Mouse (Mus musculus) kidney, adult 2 months (tissue): ENCODE data around the gene Srcin1.

Experiments
- CTCF ChIP-seq: fragments of 200-500 bp; conservative IDR thresholded peaks from 2 replicates; pipeline ENCODE4 v1.5.1; 2011; ENCODE audit warnings: low read depth, mild to moderate bottlenecking, control low read depth, low read length, moderate library complexity, mixed read lengths; ENCODE audit not compliant: insufficient read depth, insufficient read length
- POLR2A ChIP-seq: fragments of 200-500 bp; IDR thresholded peaks from one replicate; pipeline ENCODE4 v1.6.1; 2011; ENCODE audit warnings: low read depth, low read length, control low read depth

DNA sequence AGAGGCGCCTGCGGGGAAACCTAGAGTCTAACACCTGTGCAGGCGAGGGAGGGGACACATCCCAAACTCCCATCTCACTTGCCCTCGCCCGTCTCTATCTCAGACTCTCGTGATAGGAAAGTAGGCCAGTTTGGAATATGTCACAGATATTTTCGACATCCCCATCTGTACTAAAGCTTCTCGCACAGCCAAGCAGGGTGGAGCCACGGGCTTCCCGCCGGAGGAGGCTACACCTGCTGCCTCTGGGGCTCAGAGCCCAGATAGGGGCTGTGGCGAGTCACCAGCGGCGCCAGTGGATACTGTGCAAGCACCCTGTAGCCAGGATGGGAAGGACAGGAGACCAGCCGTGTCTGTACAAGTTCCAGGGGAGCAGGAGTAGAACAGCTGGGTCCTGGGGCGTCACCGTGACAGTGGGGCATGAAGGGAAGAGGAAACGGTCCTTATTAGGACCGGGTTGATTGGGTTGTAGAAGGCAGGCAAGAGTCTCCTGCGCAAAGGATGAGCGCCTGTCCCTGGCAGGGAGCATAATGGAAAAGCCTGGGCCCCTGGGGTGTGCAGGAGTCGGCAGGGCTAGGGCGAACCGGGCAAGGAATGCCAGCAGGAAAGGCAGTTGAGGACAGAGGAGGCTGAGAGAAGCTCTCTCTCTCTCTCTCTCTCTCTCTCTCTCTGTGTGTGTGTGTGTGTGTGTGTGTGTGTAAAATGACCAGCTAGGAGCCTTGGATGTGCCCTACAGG lies 14.4 kb upstream of the Srcin1 start:
- TF ChIP-seq CTCF, result no peak
- TF ChIP-seq POLR2A, result no peak
